ENCODE assay signal across 17 mouse cellular contexts in the genomic region with DNA sequence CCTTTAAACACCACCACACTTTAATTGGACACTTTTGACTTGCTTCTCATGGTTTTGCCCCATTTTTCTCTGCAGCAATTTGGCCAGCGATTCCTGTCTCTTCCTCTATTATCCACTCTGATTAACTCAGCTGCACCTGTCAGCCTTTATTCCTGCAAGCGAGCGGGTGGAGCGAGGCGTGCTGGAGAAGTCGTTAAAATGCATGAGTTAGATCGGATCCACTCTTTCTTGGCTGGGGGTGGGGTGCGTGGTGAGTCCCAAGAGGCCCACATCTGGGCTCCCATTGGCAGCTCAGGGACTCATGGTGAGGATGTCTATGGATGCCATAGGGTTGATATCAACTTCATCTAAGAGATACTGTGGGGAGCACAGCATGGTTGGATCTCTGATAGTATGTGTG. TPM values are rescaled to one million over a fixed set of nuclear protein-coding genes. Genes with fewer than 3 reads are reported as not detected.
DNase-seq lines count a peak whose midpoint lies in the region; ATAC-seq and TF ChIP-seq lines count a peak whose summit lies in the region.
"Had no signal": no experiment of that assay in that cellular context is flagged by ENCODE, and none has a peak within 500 bp of the region (broad histone marks: within the 10 kb centered on the region; RNA-seq: fewer than 3 reads in every experiment).

No protein-coding gene starts in this region.

- H3K4me2 ChIP-seq in hindbrain, embryonic 12.5 days (replicated peaks): no peak overlapping the region
- H3K4me2 ChIP-seq in hindbrain, postnatal 0 days (ENCODE audit: low read depth, low read length): no peak overlapping the region
- peak overlapping the region; percentile 19; the same call in 1 of the 2 replicates for H3K4me2 ChIP-seq in midbrain, embryonic 16.5 days (ENCODE audit: low read length)
- H3K4me2 ChIP-seq: limb, embryonic 15.5 days; stomach, embryonic 15.5 days had no signal

- DNase-seq in hindbrain, postnatal 0 days (ENCODE audit: low spot score): no peak
- peak; percentile 10 to 13 for DNase-seq in right cerebral cortex, adult 2 months (ENCODE audit: low spot score in 2 of 2)
- no peak for DNase-seq in right cerebral cortex, postnatal 36 days (ENCODE audit: low spot score in 2 of 2)
- no peak for DNase-seq in adrenal gland, adult 18-20 months (ENCODE audit: low spot score in 2 of 2)
- DNase-seq in thymus, postnatal 36 days: no peak
- no peak for DNase-seq in kidney, postnatal 14 days
- DNase-seq: cerebellum, postnatal 25 days; heart, adult 18-20 months; liver, postnatal 0 days; lung, postnatal 4 days; thymus, postnatal 14 days had no signal

- no peak overlapping the region for H3K9ac ChIP-seq in hindbrain, embryonic 12.5 days
- no peak overlapping the region for H3K9ac ChIP-seq in hindbrain, postnatal 0 days (replicated peaks; ENCODE audit: low read length)
- H3K9ac ChIP-seq in midbrain, embryonic 16.5 days (ENCODE audit: low read depth, low read length): 0 out of 2 replicates have a peak overlapping the region, but pooled peaks have one; percentile 14
- H3K9ac ChIP-seq: limb, embryonic 15.5 days; liver, postnatal 0 days; stomach, embryonic 15.5 days had no signal

- no peaks in the 10 kb centered on the region for H3K9me3 ChIP-seq in hindbrain, embryonic 12.5 days (replicated peaks)
- no peaks in the 10 kb centered on the region for H3K9me3 ChIP-seq in hindbrain, postnatal 0 days (ENCODE audit: low read length)
- no peaks in the 10 kb centered on the region for H3K9me3 ChIP-seq in midbrain, embryonic 16.5 days (replicated peaks; ENCODE audit: control insufficient read depth, low read length, poor library complexity, severe bottlenecking)
- H3K9me3 ChIP-seq: embryonic facial prominence, embryonic 10.5 days; limb, embryonic 15.5 days; stomach, embryonic 15.5 days had no signal

- no peak for TF ChIP-seq CTCF in hindbrain, postnatal 0 days (IDR thresholded peaks at IDR 0.05; ENCODE audit: low read depth)

- H3K36me3 ChIP-seq in hindbrain, embryonic 12.5 days: no peaks in the 10 kb centered on the region
- no peaks in the 10 kb centered on the region for H3K36me3 ChIP-seq in hindbrain, postnatal 0 days (ENCODE audit: insufficient read depth, low read length)
- H3K36me3 ChIP-seq in midbrain, embryonic 16.5 days (ENCODE audit: control insufficient read depth, insufficient read depth, low read length): no peaks in the 10 kb centered on the region
- H3K36me3 ChIP-seq: embryonic facial prominence, embryonic 10.5 days; limb, embryonic 15.5 days; stomach, embryonic 15.5 days had no signal

- H3K4me3 ChIP-seq in hindbrain, embryonic 12.5 days: no peak overlapping the region
- H3K4me3 ChIP-seq in hindbrain, postnatal 0 days (ENCODE audit: low read length): no peak overlapping the region
- H3K4me3 ChIP-seq in midbrain, embryonic 16.5 days (ENCODE audit: low read depth, low read length): no peak overlapping the region
- H3K4me3 ChIP-seq: embryonic facial prominence, embryonic 10.5 days; erythroblast, embryonic 14.5 days; limb, embryonic 15.5 days; stomach, embryonic 15.5 days had no signal

- 18% methylated on average over 8 of the region's 8 CpGs for WGBS in hindbrain, embryonic 12.5 days
- WGBS in hindbrain, postnatal 0 days: 16% methylated on average over 8 of the region's 8 CpGs
- 4% methylated on average over 8 of the region's 8 CpGs for WGBS in midbrain, embryonic 16.5 days

- peaks cover 57% of the 10 kb centered on the region for H3K4me1 ChIP-seq in hindbrain, embryonic 12.5 days
- peaks cover 12% of the 10 kb centered on the region; the same call in 1 of the 2 replicates for H3K4me1 ChIP-seq in hindbrain, postnatal 0 days (ENCODE audit: insufficient read depth, low read length)
- peaks cover 44% of the 10 kb centered on the region for H3K4me1 ChIP-seq in midbrain, embryonic 16.5 days (ENCODE audit: control insufficient read depth, insufficient read depth, low read length)

- H3K27me3 ChIP-seq in hindbrain, embryonic 12.5 days: no peaks in the 10 kb centered on the region
- no peaks in the 10 kb centered on the region for H3K27me3 ChIP-seq in hindbrain, postnatal 0 days (ENCODE audit: insufficient read depth, low read length)
- H3K27me3 ChIP-seq in midbrain, embryonic 16.5 days (ENCODE audit: control insufficient read depth, insufficient read depth, low read depth, low read length): no peaks in the 10 kb centered on the region
- H3K27me3 ChIP-seq: limb, embryonic 15.5 days had no signal

- no peak for ATAC-seq in hindbrain, embryonic 12.5 days (ENCODE audit: low FRiP score)
- ATAC-seq in hindbrain, postnatal 0 days: no peak
- no peak for ATAC-seq in midbrain, embryonic 16.5 days
- ATAC-seq: liver, postnatal 0 days had no signal

- peak overlapping the region; percentile 30 for H3K27ac ChIP-seq in hindbrain, embryonic 12.5 days
- no peak overlapping the region; the same call in 1 of the 2 replicates for H3K27ac ChIP-seq in hindbrain, postnatal 0 days
- H3K27ac ChIP-seq in midbrain, embryonic 16.5 days (ENCODE audit: low read length): peak overlapping the region; percentile 43; the same call in 1 of the 2 replicates
- H3K27ac ChIP-seq: embryonic facial prominence, embryonic 10.5 days; limb, embryonic 15.5 days; stomach, embryonic 15.5 days had no signal

RNA-seq across cellular contexts. Expression of gene Ctnnbl1, which starts 34.0 kb away (rescaled TPM):
- 82.3 and 83.7 TPM in 2 replicates for polyA plus RNA-seq in hindbrain, embryonic 12.5 days (2016; fragmentation: Nextera tagmentation; extraction: Ambion mirVana)
- 28.7 and 30.3 TPM in 2 replicates for total RNA-seq in hindbrain, postnatal 0 days (2014; rRNA removed)
- polyA plus RNA-seq in hindbrain, postnatal 0 days (2015; fragmentation: Nextera tagmentation; extraction: Ambion mirVana): 42.7 and 45.4 TPM in 2 replicates
- 62.7 and 63.6 TPM in 2 replicates for polyA plus RNA-seq in midbrain, embryonic 16.5 days (2015; fragmentation: Nextera tagmentation; extraction: Ambion mirVana)
- 10 to 100 TPM; 17.7 to 18.1 TPM for total RNA-seq in adrenal gland, adult 18-20 months (2021)

Comparison
In these comparisons a context has a peak if more than half of its experiments do, and no peak if none do; other contexts are left out.
1. DNase-seq: peak in right cerebral cortex, adult 2 months (2 of 2); none in hindbrain, postnatal 0 days (single experiment), right cerebral cortex, postnatal 36 days (0 of 2), adrenal gland, adult 18-20 months (0 of 2), thymus, postnatal 36 days (0 of 2) and kidney, postnatal 14 days (single experiment).